Mouse (Mus musculus): Measurements from ENCODE around the gene 6030452D12Rik. TPM values are rescaled to one million over a fixed set of nuclear protein-coding genes. Genes with fewer than 3 reads are reported as not detected.

The 6030452D12Rik gene
- polyA plus RNA-seq, 1 experiment: not detected

GRCm38 (mm10) chr8:106505328-106505965 lies 5.1 kb downstream of the 6030452D12Rik start:
- no peak for DNase-seq
- 38% methylated on average over 10 of the region's 10 CpGs for WGBS
- TF ChIP-seq CTCF (IDR thresholded peaks at IDR 0.05; ENCODE audit: insufficient read depth, low read length): no peak
- TF ChIP-seq POLR2A (IDR thresholded peaks at IDR 0.05; ENCODE audit: borderline replicate concordance, extremely low read depth, low read depth, low read length): no peak
- Histone ChIP-seq H3K4me3 (replicated peaks; ENCODE audit: extremely low read depth, low read depth, low read length) (no peak overlapping the region), H3K4me1 (ENCODE audit: control insufficient read depth, insufficient read depth, low read length) (peaks cover 7% of the 10 kb centered on the region)

- DNase-seq: no peak
- Histone ChIP-seq H3K4me3 (replicated peaks; ENCODE audit: extremely low read depth, low read depth, low read length) (no peak overlapping the region), H3K4me1 (ENCODE audit: control insufficient read depth, insufficient read depth, low read length) (peaks cover 9% of the 10 kb centered on the region)
- TF ChIP-seq CTCF (IDR thresholded peaks at IDR 0.05; ENCODE audit: insufficient read depth, low read length) (no peak), POLR2A (IDR thresholded peaks at IDR 0.05; ENCODE audit: borderline replicate concordance, extremely low read depth, low read depth, low read length) (no peak)
- WGBS: 93% methylated on average over 1 of the region's 1 CpGs
Measured at GRCm38 (mm10) chr8:106506106-106506505, 5.8 kb downstream of the 6030452D12Rik start.

GRCm38 (mm10) chr8:106507761-106508331 lies 7.5 kb downstream of the 6030452D12Rik start:
- peak; percentile 52 for DNase-seq
- peaks cover 11% of the 10 kb centered on the region for H3K4me1 ChIP-seq (ENCODE audit: control insufficient read depth, insufficient read depth, low read length)
- peak overlapping the region; percentile 24 for H3K4me3 ChIP-seq (replicated peaks; ENCODE audit: extremely low read depth, low read depth, low read length)
- WGBS: 4% methylated on average over 30 of the region's 30 CpGs
- TF ChIP-seq CTCF (IDR thresholded peaks at IDR 0.05; ENCODE audit: insufficient read depth, low read length): no peak
- TF ChIP-seq POLR2A (IDR thresholded peaks at IDR 0.05; ENCODE audit: borderline replicate concordance, extremely low read depth, low read depth, low read length): no peak

- TF ChIP-seq CTCF (IDR thresholded peaks at IDR 0.05; ENCODE audit: insufficient read depth, low read length) (no peak), POLR2A (IDR thresholded peaks at IDR 0.05; ENCODE audit: borderline replicate concordance, extremely low read depth, low read depth, low read length) (no peak)
- no peak for DNase-seq
- Histone ChIP-seq H3K4me1 (ENCODE audit: control insufficient read depth, insufficient read depth, low read length) (peaks cover 11% of the 10 kb centered on the region), H3K4me3 (replicated peaks; ENCODE audit: extremely low read depth, low read depth, low read length) (no peak overlapping the region)
- WGBS: 58% methylated on average over 3 of the region's 3 CpGs
Measured at GRCm38 (mm10) chr8:106508456-106508855, 8.1 kb downstream of the 6030452D12Rik start.

- TF ChIP-seq POLR2A (IDR thresholded peaks at IDR 0.05; ENCODE audit: borderline replicate concordance, extremely low read depth, low read depth, low read length): no peak
- no peak for DNase-seq
- no peak overlapping the region for H3K4me3 ChIP-seq (replicated peaks; ENCODE audit: extremely low read depth, low read depth, low read length)
- 81% methylated on average over 8 of the region's 8 CpGs for whole genome bisulfite sequencing
- H3K4me1 ChIP-seq (ENCODE audit: control insufficient read depth, insufficient read depth, low read length): peaks cover 11% of the 10 kb centered on the region
Measured at GRCm38 (mm10) chr8:106509079-106509780, 8.9 kb downstream of the 6030452D12Rik start.

- peak; percentile 81 for DNase-seq
- TF ChIP-seq POLR2A (IDR thresholded peaks at IDR 0.05; ENCODE audit: borderline replicate concordance, extremely low read depth, low read depth, low read length) (no peak), CTCF (IDR thresholded peaks at IDR 0.05; ENCODE audit: insufficient read depth, low read length) (no peak)
- peak within 1 kb of the TSS; percentile 26 for H3K4me3 ChIP-seq (replicated peaks; ENCODE audit: extremely low read depth, low read depth, low read length)
- H3K4me1 ChIP-seq (ENCODE audit: control insufficient read depth, insufficient read depth, low read length): peaks cover 11% of the 10 kb centered on the region
- 2% methylated on average over 34 of the region's 34 CpGs for WGBS
Measured at GRCm38 (mm10) chr8:106510365-106510975, 10.1 kb downstream of the 6030452D12Rik start, which contains the start of gene Cdh3. TSS of gene Cdh3 (plus strand) at chr8:106510891.

- peak overlapping the region; percentile 17 for H3K4me3 ChIP-seq (replicated peaks; ENCODE audit: extremely low read depth, low read depth, low read length)
- H3K4me1 ChIP-seq (ENCODE audit: control insufficient read depth, insufficient read depth, low read length): peaks cover 11% of the 10 kb centered on the region
- 1% methylated on average over 22 of the region's 22 CpGs for WGBS
- no peak for TF ChIP-seq CTCF (IDR thresholded peaks at IDR 0.05; ENCODE audit: insufficient read depth, low read length)
- TF ChIP-seq POLR2A (IDR thresholded peaks at IDR 0.05; ENCODE audit: borderline replicate concordance, extremely low read depth, low read depth, low read length): no peak
- DNase-seq: no peak
Measured at GRCm38 (mm10) chr8:106511065-106511501, 10.8 kb downstream of the 6030452D12Rik start.

GRCm38 (mm10) chr8:106511531-106512041 lies 11.3 kb downstream of the 6030452D12Rik start:
- Histone ChIP-seq H3K4me3 (replicated peaks; ENCODE audit: extremely low read depth, low read depth, low read length) (peak overlapping the region; percentile 26), H3K4me1 (ENCODE audit: control insufficient read depth, insufficient read depth, low read length) (peaks cover 11% of the 10 kb centered on the region)
- 2% methylated on average over 30 of the region's 30 CpGs for WGBS
- TF ChIP-seq POLR2A (IDR thresholded peaks at IDR 0.05; ENCODE audit: borderline replicate concordance, extremely low read depth, low read depth, low read length) (no peak), CTCF (IDR thresholded peaks at IDR 0.05; ENCODE audit: insufficient read depth, low read length) (no peak)
- DNase-seq: peak; percentile 9

- H3K4me1 ChIP-seq (ENCODE audit: control insufficient read depth, insufficient read depth, low read length): peaks cover 10% of the 10 kb centered on the region
- no peak overlapping the region for H3K4me3 ChIP-seq (replicated peaks; ENCODE audit: extremely low read depth, low read depth, low read length)
- TF ChIP-seq CTCF (IDR thresholded peaks at IDR 0.05; ENCODE audit: insufficient read depth, low read length): no peak
- no peak for TF ChIP-seq POLR2A (IDR thresholded peaks at IDR 0.05; ENCODE audit: borderline replicate concordance, extremely low read depth, low read depth, low read length)
- WGBS: 53% methylated on average over 7 of the region's 7 CpGs
- no peak for DNase-seq
Measured at GRCm38 (mm10) chr8:106512475-106513150, 12.3 kb downstream of the 6030452D12Rik start.
